Mouse (Mus musculus) embryonic facial prominence, embryonic 11.5 days (tissue): ENCODE data around the gene Hist1h4k. TPM values are rescaled to one million over a fixed set of nuclear protein-coding genes. Genes with fewer than 3 reads are reported as not detected.
A peak's percentile ranks its signal among the peaks of the same experiment; 100 is the strongest.
"Not testable (repeated sequence)": the region's sequence is repeated elsewhere in the genome, so short reads cannot be mapped to it uniquely, and the experiment has no call there.

ENCODE experiments used
- ATAC-seq: fragments of 200-750 bp; cut with Nextera tagmentation; replicated peaks from 2 replicates; pipeline ENCODE4 v1.8.0; 2017; ENCODE audit warnings: low read depth; ENCODE audit not compliant: insufficient number of reproducible peaks, low FRiP score, low TSS enrichment
- DNase-seq: peaks from one replicate; pipeline ENCODE4 v3.0.0-alpha.2; 2015; ENCODE audit warnings: low spot score
- H3K27ac ChIP-seq: fragments of 300-500 bp; sonication (generic); replicated peaks from 2 replicates; pipeline ENCODE4 v1.5.1; 2014; ENCODE audit warnings: mild to moderate bottlenecking, low read depth, low read length, control low read depth
- H3K27me3 ChIP-seq: fragments of 300-500 bp; sonication (generic); 2 replicates; pipeline ENCODE4 v1.6.1; 2014; ENCODE audit warnings: mild to moderate bottlenecking, low read length, moderate library complexity, mixed read lengths; ENCODE audit not compliant: control insufficient read depth, insufficient read depth
- H3K36me3 ChIP-seq: fragments of 300-500 bp; sonication (generic); replicated peaks from 2 replicates; pipeline ENCODE4 v1.6.1; 2014; ENCODE audit warnings: low read depth, mild to moderate bottlenecking, low read length, moderate library complexity, mixed read lengths; ENCODE audit not compliant: control insufficient read depth, insufficient read depth
- H3K4me1 ChIP-seq: fragments of 300-500 bp; sonication (generic); 2 replicates; pipeline ENCODE4 v1.6.1; 2014; ENCODE audit warnings: low read length, mixed read lengths; ENCODE audit not compliant: control insufficient read depth, insufficient read depth
- H3K4me2 ChIP-seq: fragments of 300-500 bp; sonication (generic); 2 replicates; pipeline ENCODE4 v1.6.1; 2014; ENCODE audit warnings: low read depth, mild to moderate bottlenecking, control low read depth, low read length, moderate library complexity
- H3K4me3 ChIP-seq: fragments of 300-500 bp; sonication (generic); 2 replicates; pipeline ENCODE4 v1.5.1; 2014; ENCODE audit warnings: low read depth, low read length, control low read depth
- H3K9ac ChIP-seq: fragments of 300-500 bp; sonication (generic); replicated peaks from 2 replicates; pipeline ENCODE4 v1.6.1; 2014; ENCODE audit warnings: mild to moderate bottlenecking, control low read depth, low read length
- H3K9me3 ChIP-seq: fragments of 300-500 bp; sonication (generic); replicated peaks from 2 replicates; pipeline ENCODE4 v1.6.1; 2016; ENCODE audit warnings: mild to moderate bottlenecking, low read length, inconsistent platforms, mixed read lengths; ENCODE audit not compliant: control insufficient read depth
- WGBS: fragments of 180-500 bp; shearing (Covaris S2); extraction: QIAGEN DNeasy Blood & Tissue Kit; methylation state at CpG from one replicate; pipeline ENCODE4 v1.1.7; 2014; 5-methylcytosine and 5-hydroxymethylcytosine counted together
- polyA plus RNA-seq: library from polyadenylated mRNA; unstranded; fragments of >200 nt; fragmentation: Nextera tagmentation; extraction: Ambion mirVana; gene quantifications from 2 replicates; pipeline ENCODE4 v1.2.1, GENCODE M21; 2014

Gene Hist1h4k
- polyA plus RNA-seq, 1 experiment from 2014 or later, result 7.7 TPM

- H3K9ac ChIP-seq, result peak within 1 kb of the TSS; percentile 96
- ATAC-seq, result peak; percentile 44
- under 1% methylated on average over 44 of the region's 44 CpGs for WGBS
- H3K36me3 ChIP-seq, result no peaks in the 10 kb centered on the region
- no peaks in the 10 kb centered on the region for H3K4me1 ChIP-seq
- H3K27me3 ChIP-seq, result no peaks in the 10 kb centered on the region
- peak within 1 kb of the TSS; percentile 70 for H3K4me3 ChIP-seq
- DNase-seq, result peak; percentile 93
- H3K27ac ChIP-seq, result peak within 1 kb of the TSS; percentile 99
- no peaks in the 10 kb centered on the region for H3K9me3 ChIP-seq
- H3K4me2 ChIP-seq, result peak within 1 kb of the TSS; percentile 88
Observed at GRCm38 (mm10) chr13:21779767-21780731, 29.7 kb upstream of the Hist1h4k start, which contains the start of gene Hist1h1b. Gene Hist1h1b (minus strand): TSS chr13:21780625.

- peak overlapping the region; percentile 88 for H3K4me2 ChIP-seq
- no peaks in the 10 kb centered on the region for H3K36me3 ChIP-seq
- H3K4me3 ChIP-seq, result peak overlapping the region; percentile 70
- peak; percentile 94 for DNase-seq
- H3K9ac ChIP-seq, result peak overlapping the region; percentile 96
- no peaks in the 10 kb centered on the region for H3K9me3 ChIP-seq
- 6% methylated on average over 33 of the region's 33 CpGs for WGBS
- ATAC-seq, result peak; percentile 84
- H3K27me3 ChIP-seq, result no peaks in the 10 kb centered on the region
- no peaks in the 10 kb centered on the region for H3K4me1 ChIP-seq
- H3K27ac ChIP-seq, result peak overlapping the region; percentile 99
Observed at GRCm38 (mm10) chr13:21778814-21779766, 28.8 kb upstream of the Hist1h4k start.

- DNase-seq (no peak), ATAC-seq (no peak)
- Histone ChIP-seq H3K4me1 (no peaks in the 10 kb centered on the region), H3K4me3 (no peak overlapping the region), H3K36me3 (no peaks in the 10 kb centered on the region), H3K4me2 (no peak overlapping the region), H3K9me3 (no peaks in the 10 kb centered on the region), H3K9ac (no peak overlapping the region), H3K27ac (no peak overlapping the region), H3K27me3 (no peaks in the 10 kb centered on the region)
- 62% methylated on average over 1 of the region's 1 CpGs for WGBS
Observed at GRCm38 (mm10) chr13:21755707-21756106, 5.4 kb upstream of the Hist1h4k start.

GRCm38 (mm10) chr13:21754294-21755001 is 4.1 kb upstream of the Hist1h4k start:
- Histone ChIP-seq H3K9ac (peak overlapping the region; percentile 53), H3K27ac (peak overlapping the region; percentile 81), H3K4me2 (peak overlapping the region; percentile 37), H3K4me3 (peak overlapping the region; percentile 40)
- peak; percentile 69 for DNase-seq
- not testable (repeated sequence) for H3K9me3 ChIP-seq, H3K4me1 ChIP-seq, ATAC-seq, H3K27me3 ChIP-seq, H3K36me3 ChIP-seq
- WGBS, result under 1% methylated on average over 10 of the region's 26 CpGs

- not testable (repeated sequence) for H3K9me3 ChIP-seq, H3K4me1 ChIP-seq, H3K27me3 ChIP-seq, H3K36me3 ChIP-seq
- Histone ChIP-seq H3K9ac (peak within 1 kb of the TSS; percentile 70), H3K4me2 (peak within 1 kb of the TSS; percentile 64), H3K4me3 (peak within 1 kb of the TSS; percentile 40), H3K27ac (peak within 1 kb of the TSS; percentile 89)
- DNase-seq (peak; percentile 94), ATAC-seq (peak; percentile 93)
- WGBS, result under 1% methylated on average over 33 of the region's 50 CpGs
Observed at GRCm38 (mm10) chr13:21753524-21754285, 3.4 kb upstream of the Hist1h4k start, which contains the start of the genes Hist1h2ak and Hist1h2bn. Gene Hist1h2ak (minus strand): TSS chr13:21753827. Gene Hist1h2bn (plus strand): TSS chr13:21754123.

GRCm38 (mm10) chr13:21753051-21753523 is 2.8 kb upstream of the Hist1h4k start:
- Histone ChIP-seq H3K4me2 (peak overlapping the region; percentile 64), H3K36me3 (no peaks in the 10 kb centered on the region), H3K9me3 (no peaks in the 10 kb centered on the region), H3K27me3 (no peaks in the 10 kb centered on the region), H3K4me1 (no peaks in the 10 kb centered on the region), H3K27ac (peak overlapping the region; percentile 89), H3K4me3 (peak overlapping the region; percentile 40), H3K9ac (peak overlapping the region; percentile 70)
- 4% methylated on average over 9 of the region's 10 CpGs for WGBS
- ATAC-seq (no peak), DNase-seq (peak; percentile 59)

GRCm38 (mm10) chr13:21752356-21752755 is 2.1 kb upstream of the Hist1h4k start:
- Histone ChIP-seq H3K9ac (no peak overlapping the region; the same call in 1 of the 2 replicates), H3K27me3 (no peaks in the 10 kb centered on the region), H3K4me3 (no peak overlapping the region), H3K9me3 (no peaks in the 10 kb centered on the region), H3K4me1 (no peaks in the 10 kb centered on the region), H3K27ac (peak overlapping the region; percentile 89), H3K36me3 (no peaks in the 10 kb centered on the region), H3K4me2 (no peak overlapping the region; the same call in 1 of the 2 replicates)
- peak; percentile 42 for DNase-seq
- no peak for ATAC-seq
- WGBS, result 47% methylated on average over 3 of the region's 3 CpGs
